Mouse (Mus musculus) Patski (cell line): ENCODE data around the gene Ankrd52. TPM values are rescaled to one million over a fixed set of nuclear protein-coding genes. Genes with fewer than 3 reads are reported as not detected.

Source experiments
- ATAC-seq: fragments of 100-300 bp; one replicate; pipeline ENCODE4 v1.8.0; 2021
- CTCF ChIA-PET: fragments of 350-600 bp; sonication (Branson Sonifier 250); formaldehyde crosslinking; loops from one replicate; lab custom pipeline; 2022; ENCODE audit warnings: inconsistent platforms; lab: Charles Lee
- POLR2A ChIA-PET: fragments of 350-600 bp; sonication (Branson Sonifier 250); formaldehyde crosslinking; loops from one replicate; lab custom pipeline; 2022; ENCODE audit warnings: antibody characterized with exemption, inconsistent platforms; lab: Charles Lee
- DNase-seq: peaks from one replicate; pipeline ENCODE4 v3.0.0-alpha.2; 2011; ENCODE audit warnings: low read depth, low spot score
- H3K27me3 ChIP-seq: fragments of 371-371 bp; one replicate; pipeline ENCODE4 v1.5.1; 2021
- CTCF ChIP-seq: fragments of 100-300 bp; IDR thresholded peaks from one replicate; pipeline ENCODE4 v1.5.1; 2021
- in situ Hi-C: fragments of 300-500 bp; cut with MboI; formaldehyde crosslinking; loops from 3 replicates; pipeline ENCODE4 v1.11.1; 2018; ENCODE audit warnings: low pct_unique_long_range_greater_than_20kb, mixed read lengths
- polyA plus RNA-seq: library from polyadenylated mRNA; unstranded; gene quantifications from one replicate; pipeline ENCODE4 v1.2.3, GENCODE M21; 2021

Gene Ankrd52
- polyA plus RNA-seq, 1 experiment from 2014 or later, result 55.9 TPM

DNA sequence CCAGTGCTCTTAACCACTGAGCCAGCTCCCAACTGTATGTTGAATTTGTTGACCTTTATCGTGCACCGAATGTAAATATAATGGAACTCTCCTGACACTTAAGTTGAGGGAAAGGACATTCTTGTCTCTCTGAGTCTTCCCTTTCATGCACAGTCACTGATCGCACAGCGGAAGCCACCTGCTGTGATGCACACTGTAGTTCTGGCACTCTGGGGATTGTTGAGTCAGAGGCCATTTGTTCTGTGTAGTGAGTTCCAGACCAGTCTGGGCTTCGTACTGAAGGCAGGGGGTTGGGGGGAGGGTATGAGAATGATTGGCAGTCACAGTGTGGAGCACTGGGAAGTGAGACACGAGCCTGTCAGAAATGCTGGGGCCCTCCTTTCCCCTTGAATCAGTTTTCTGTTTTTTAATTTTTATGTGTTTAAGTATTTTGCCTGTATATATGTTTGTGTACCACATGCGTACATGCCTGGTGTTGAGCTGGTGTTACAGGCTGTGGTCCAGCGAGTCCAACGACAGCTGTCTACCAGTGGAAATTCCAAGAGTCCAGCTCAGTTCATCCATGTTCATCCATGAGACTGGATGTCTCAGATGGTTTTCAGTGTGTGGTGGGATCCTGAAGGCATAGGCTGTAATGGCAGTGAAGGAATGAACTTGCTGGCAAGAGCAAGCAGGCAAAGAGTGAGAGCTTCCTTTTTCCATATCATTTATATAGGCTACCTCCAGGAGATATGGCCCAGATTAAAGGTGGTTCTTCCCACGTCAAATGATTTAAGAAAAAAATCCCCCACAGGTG lies 64.6 kb downstream of the Ankrd52 start:
- ChIA-PET POLR2A (no interaction called here), CTCF (interaction anchor here (1.0 to 2.2 kb wide), 3 partner anchors 10 to 65 kb away, joined by 3 to 13 read pairs (median 10); partner anchors contain the start of genes Ankrd52, Nabp2 and Rnf41)
- no peaks in the 10 kb centered on the region for H3K27me3 ChIP-seq
- no peak for TF ChIP-seq CTCF
- DNase-seq (no peak), ATAC-seq (no peak)
- in situ Hi-C loops, result loop anchor here (10.0 kb wide), 1 partner anchor 227 kb away; the partner anchor contains the start of gene Spryd4

DNA sequence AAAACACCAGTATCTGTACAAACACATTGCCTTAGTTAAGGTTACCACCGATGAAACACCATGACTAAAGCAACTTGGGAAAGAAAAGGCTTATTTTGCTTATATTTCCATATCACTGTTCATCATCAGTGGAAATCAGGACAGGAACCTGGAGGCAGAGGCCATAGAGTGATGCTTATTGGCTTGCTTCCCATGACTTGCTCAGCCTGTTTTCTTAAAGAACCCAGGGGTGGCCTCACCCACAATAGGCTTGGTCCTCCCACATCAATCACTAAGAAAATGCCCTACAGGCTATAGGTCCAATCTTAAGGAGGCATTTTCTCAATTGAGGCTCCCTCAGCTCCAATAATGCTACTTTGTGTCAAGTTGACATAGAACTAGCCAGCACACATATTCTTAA lies 65.8 kb downstream of the Ankrd52 start:
- no peaks in the 10 kb centered on the region for H3K27me3 ChIP-seq
- ATAC-seq (no peak), DNase-seq (no peak)
- in situ Hi-C loops, result loop anchor here (10.0 kb wide), 1 partner anchor 228 kb away; the partner anchor contains the start of gene Spryd4
- ChIA-PET POLR2A (interaction anchor here (0.6 kb wide), 1 partner anchor 58 kb away, joined by 4 read pairs; no protein-coding TSS in a partner anchor), CTCF (no interaction called here)
- no peak for TF ChIP-seq CTCF

DNA sequence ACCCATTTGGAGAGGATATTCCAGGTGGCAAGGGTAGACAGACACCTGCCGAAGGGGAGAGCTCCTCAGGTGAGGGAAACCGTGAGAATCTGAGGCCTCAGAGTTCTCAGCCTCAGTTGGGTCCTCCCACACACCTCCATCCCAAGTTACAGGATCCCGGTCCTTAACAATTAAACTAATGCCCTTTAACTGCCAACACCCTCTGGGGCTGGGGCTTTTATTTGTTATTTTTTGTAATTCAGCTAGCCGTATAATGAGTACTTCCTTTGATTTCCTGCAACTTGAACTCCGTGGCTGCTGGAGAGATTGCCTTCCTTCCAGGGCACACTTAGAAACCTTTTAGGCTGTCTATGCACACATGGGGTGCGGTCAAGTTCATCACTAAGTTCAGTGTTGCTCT lies 67.4 kb downstream of the Ankrd52 start:
- ATAC-seq, result no peak
- POLR2A ChIA-PET, result no interaction called here

DNA sequence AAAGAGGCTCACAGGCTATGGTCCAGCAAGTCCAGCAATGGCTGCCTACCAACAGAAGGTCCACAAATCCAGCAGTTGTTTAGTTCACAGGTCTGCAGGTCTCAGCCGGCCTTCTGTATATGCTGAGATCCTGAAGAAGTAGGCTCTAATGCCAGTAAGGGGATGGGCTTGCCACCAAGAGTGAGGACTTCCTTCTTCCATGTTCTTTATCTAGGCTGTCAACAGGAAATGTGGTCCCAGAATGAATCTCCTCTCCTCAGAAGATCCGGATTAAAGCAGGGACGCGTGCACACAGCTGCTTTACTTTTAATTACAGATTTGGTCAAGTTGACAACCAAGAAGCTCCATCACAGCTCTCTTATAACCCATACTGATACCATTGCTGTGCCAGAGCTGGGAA lies 68.5 kb downstream of the Ankrd52 start:
- ATAC-seq (no peak), DNase-seq (no peak)
- no peaks in the 10 kb centered on the region for H3K27me3 ChIP-seq
- ChIA-PET POLR2A (interaction anchor here (0.6 kb wide), 1 partner anchor 11 kb away, joined by 3 read pairs; no protein-coding TSS in a partner anchor), CTCF (no interaction called here)
- in situ Hi-C loops, result loop anchor here (10.0 kb wide), 1 partner anchor 231 kb away; the partner anchor contains the start of gene Spryd4
- no peak for TF ChIP-seq CTCF

More for the DNA sequence above, 67.4 kb downstream of the Ankrd52 start:
- no peak for DNase-seq
- TF ChIP-seq CTCF, result no peak
- no peaks in the 10 kb centered on the region for H3K27me3 ChIP-seq
- in situ Hi-C loops, result loop anchor here (10.0 kb wide), 1 partner anchor 230 kb away; the partner anchor contains the start of gene Spryd4
- CTCF ChIA-PET, result no interaction called here

DNA sequence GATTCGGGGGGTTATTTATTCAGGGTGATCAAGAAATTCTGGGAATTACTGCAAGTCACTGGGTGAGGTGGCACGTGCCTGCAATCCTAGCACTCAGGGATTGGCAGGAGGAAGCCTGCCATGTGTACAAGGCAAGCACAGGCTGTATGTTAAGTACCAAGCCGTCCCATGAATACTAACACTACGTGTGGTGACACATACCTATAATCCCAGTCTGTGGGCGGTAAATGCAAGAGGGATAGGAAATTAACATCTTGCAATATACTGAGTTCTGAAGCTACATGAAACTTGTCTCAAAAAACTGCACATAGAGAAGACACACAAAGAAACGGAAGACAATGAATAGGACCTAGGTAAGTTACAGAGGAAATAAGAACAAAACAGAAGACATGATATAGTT lies 74.1 kb downstream of the Ankrd52 start:
- in situ Hi-C loops, result no loop called here
- ChIA-PET CTCF (interaction anchor here (1.2 kb wide), 1 partner anchor 73 kb away, joined by 4 read pairs; no protein-coding TSS in a partner anchor), POLR2A (no interaction called here)
- DNase-seq, result no peak
- H3K27me3 ChIP-seq, result no peaks in the 10 kb centered on the region
- ATAC-seq, result no peak
- no peak for TF ChIP-seq CTCF

DNA sequence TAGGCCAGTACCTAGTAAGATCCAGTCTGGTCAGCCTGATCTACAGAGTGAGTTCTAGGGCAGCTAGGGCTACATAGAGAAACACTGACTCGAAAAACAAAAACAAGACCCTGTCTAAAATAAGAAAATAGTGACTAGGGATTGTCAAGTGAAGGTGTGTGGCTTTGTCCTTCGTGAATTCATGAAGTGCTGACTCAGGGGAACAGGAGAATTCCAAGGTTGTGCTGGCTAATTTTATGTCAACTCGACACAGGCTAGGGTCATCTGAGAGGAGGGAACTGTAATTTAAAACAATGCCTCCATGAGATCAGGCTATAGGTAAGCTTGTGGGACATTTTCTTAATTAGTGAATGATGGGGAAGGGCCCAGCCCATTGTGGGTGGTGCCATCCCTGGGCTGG lies 77.6 kb downstream of the Ankrd52 start:
- in situ Hi-C loops, result no loop called here
- no peak for DNase-seq
- POLR2A ChIA-PET, result no interaction called here
- CTCF ChIA-PET, result interaction anchor here (0.9 to 2.1 kb wide), 4 partner anchors 14 to 113 kb away, joined by 3 to 5 read pairs (median 4); no protein-coding TSS in a partner anchor
- no peak for ATAC-seq
- no peak for TF ChIP-seq CTCF
- H3K27me3 ChIP-seq, result no peaks in the 10 kb centered on the region

DNA sequence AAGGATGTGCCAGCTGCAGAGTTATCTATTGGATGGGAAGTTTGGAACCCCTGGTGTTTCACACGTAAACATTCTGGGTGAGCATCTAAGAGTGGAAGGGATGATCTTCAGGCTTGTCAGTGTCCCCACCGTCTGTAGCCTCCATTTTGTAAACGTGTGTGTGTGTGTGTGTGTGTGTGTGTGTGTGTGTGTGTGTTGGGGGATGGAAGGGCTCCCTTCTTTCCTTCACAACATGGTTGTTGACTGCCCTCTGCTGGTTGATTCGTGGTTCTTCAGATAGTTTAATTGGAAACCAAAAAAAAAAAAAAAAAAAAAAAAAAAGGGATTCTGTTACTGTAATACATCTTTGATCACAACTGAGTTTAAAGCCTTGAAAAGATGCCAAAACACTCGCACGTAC lies 78.4 kb downstream of the Ankrd52 start:
- TF ChIP-seq CTCF, result peak; percentile 57
- no peaks in the 10 kb centered on the region for H3K27me3 ChIP-seq
- ChIA-PET POLR2A (interaction anchor here (0.6 to 0.7 kb wide), 2 partner anchors 47 to 81 kb away, joined by 3 read pairs; no protein-coding TSS in a partner anchor), CTCF (interaction anchor here (0.8 to 2.1 kb wide), 3 partner anchors 89 to 97 kb away, joined by 3 to 5 read pairs (median 5); no protein-coding TSS in a partner anchor)
- no peak for DNase-seq
- no peak for ATAC-seq
- in situ Hi-C loops, result loop anchor here (5.0 kb wide), 3 partner anchors 48 to 118 kb away; partner anchors contain the start of genes Coq10a and Cs

DNA sequence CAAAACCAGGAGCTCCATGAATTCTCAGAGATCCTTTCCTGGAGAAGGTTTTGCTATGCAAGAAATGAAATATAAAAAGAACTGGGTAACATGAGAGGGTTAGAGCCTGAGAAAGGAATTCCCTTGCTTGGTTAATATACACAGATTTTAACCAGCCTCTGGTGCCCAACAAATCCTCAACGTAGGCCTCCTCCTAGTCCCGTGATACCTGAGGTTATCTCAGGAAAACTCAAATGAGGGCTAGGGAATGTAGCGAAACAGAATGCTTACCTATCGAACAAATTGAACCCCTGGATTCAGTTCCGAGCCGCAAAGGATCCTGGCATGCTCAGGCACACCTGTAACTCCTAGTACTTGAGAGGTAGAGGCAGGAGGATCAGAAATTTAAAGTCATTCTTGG lies 80.8 kb downstream of the Ankrd52 start:
- no peaks in the 10 kb centered on the region for H3K27me3 ChIP-seq
- DNase-seq (no peak), ATAC-seq (no peak)
- POLR2A ChIA-PET, result interaction anchor here (0.5 to 1.2 kb wide), 2 partner anchors 47 to 82 kb away, joined by 3 read pairs; partner anchors contain the start of genes Nabp2 and Rnf41
- in situ Hi-C loops, result loop anchor here (5.0 kb wide), 3 partner anchors 50 to 120 kb away; partner anchors contain the start of genes Coq10a and Cs
- CTCF ChIA-PET, result interaction anchor here (1.4 kb wide), 1 partner anchor 46 kb away, joined by 3 read pairs; the partner anchor contains the start of genes Nabp2 and Rnf41
- no peak for TF ChIP-seq CTCF

Other genes starting within 250 kb of the Ankrd52 start
- 74.2 TPM for gene Rbms2, start 196.8 kb upstream of the Ankrd52 start, polyA plus RNA-seq
- gene Gls2, start 182.7 kb upstream of the Ankrd52 start, polyA plus RNA-seq, result 1.6 TPM
- gene Spryd4, start 165.3 kb upstream of the Ankrd52 start, polyA plus RNA-seq, result 13.8 TPM
- gene Mip, start 151.3 kb upstream of the Ankrd52 start, polyA plus RNA-seq, result 0.04 TPM
- gene Timeless, start 145.1 kb upstream of the Ankrd52 start, polyA plus RNA-seq, result 17.5 TPM
- gene Apon, start 123.0 kb upstream of the Ankrd52 start, polyA plus RNA-seq, result 1.4 TPM
- gene Apof, start 108.4 kb upstream of the Ankrd52 start, polyA plus RNA-seq, result 0.10 TPM
- 29.5 TPM for gene Stat2, start 106.6 kb upstream of the Ankrd52 start, polyA plus RNA-seq
- gene Il23a, start 78.4 kb upstream of the Ankrd52 start, polyA plus RNA-seq, result 0.04 TPM
- 20.3 TPM for gene Pan2, start 73.8 kb upstream of the Ankrd52 start, polyA plus RNA-seq
- 200 TPM for gene Cnpy2, start 54.7 kb upstream of the Ankrd52 start, polyA plus RNA-seq
- gene Cs, start 39.4 kb upstream of the Ankrd52 start, polyA plus RNA-seq, result 279 TPM
- 34.5 TPM for gene Coq10a, start 8.1 kb upstream of the Ankrd52 start, polyA plus RNA-seq
- 0.12 TPM for gene Slc39a5, start 24.1 kb downstream of the Ankrd52 start, polyA plus RNA-seq
- 85.0 TPM for gene Nabp2, start 34.4 kb downstream of the Ankrd52 start, polyA plus RNA-seq
- 43.3 TPM for gene Rnf41, start 34.5 kb downstream of the Ankrd52 start, polyA plus RNA-seq
- 102 TPM for gene Smarcc2, start 82.1 kb downstream of the Ankrd52 start, polyA plus RNA-seq
- gene Myl6, start 117.0 kb downstream of the Ankrd52 start, polyA plus RNA-seq, result 1,994 TPM
- gene Myl6b, start 121.6 kb downstream of the Ankrd52 start, polyA plus RNA-seq, result 54.1 TPM
- gene Esyt1, start 148.8 kb downstream of the Ankrd52 start, polyA plus RNA-seq, result 75.8 TPM
- gene Zc3h10, start 170.7 kb downstream of the Ankrd52 start, polyA plus RNA-seq, result 16.8 TPM
- gene Rpl41, start 172.2 kb downstream of the Ankrd52 start, polyA plus RNA-seq, result 1,532 TPM
- gene Pa2g4, start 188.9 kb downstream of the Ankrd52 start, polyA plus RNA-seq, result 117 TPM
- gene Erbb3, start 212.5 kb downstream of the Ankrd52 start, polyA plus RNA-seq, result 1.2 TPM
- gene Rps26, start 249.6 kb downstream of the Ankrd52 start, polyA plus RNA-seq, result 259 TPM